Mouse (Mus musculus): ENCODE measurements at regions not wholly inside any gene's neighbourhood (a gene's known extent, or its start where the extent isn't known, plus 50 kb on each side); places are given as distances from the start of the nearest gene placed in this dataset.

GRCm38 (mm10) chr3:21341916-21342315 is 734.5 kb upstream of the Tbl1xr1 start:
- no peak for TF ChIP-seq CHD2 (IDR thresholded peaks at IDR 0.05; ENCODE audit: low read depth, low read length)
- TF ChIP-seq ZNF384 (IDR thresholded peaks at IDR 0.05; ENCODE audit: low read depth, low read length), result no peak
- no peak for TF ChIP-seq MAFK (IDR thresholded peaks at IDR 0.05; ENCODE audit: insufficient read depth, low read depth, low read length)
- TF ChIP-seq HCFC1 (IDR thresholded peaks at IDR 0.05; ENCODE audit: borderline replicate concordance, insufficient read depth, low read length), result no peak

Measured in ES-E14 (cell line).